Mouse (Mus musculus) C2C12 (cell line): Measurements from ENCODE around the gene Prickle2.

Experiments used
- CEBPB ChIP-seq: IDR thresholded peaks from one replicate; pipeline ENCODE4 v1.6.1; 2011; ENCODE audit warnings: low read depth, mild to moderate bottlenecking, control low read depth, moderate library complexity
- CTCF ChIP-seq: IDR thresholded peaks from one replicate; pipeline ENCODE4 v1.5.1; 2011; ENCODE audit not compliant: control insufficient read depth, insufficient read depth, insufficient read length
- FOSL1 ChIP-seq: IDR thresholded peaks from one replicate; pipeline ENCODE4 v1.8.0; 2011; ENCODE audit warnings: mild to moderate bottlenecking, low read length; ENCODE audit not compliant: poor library complexity, insufficient read depth, severe bottlenecking
- MAX ChIP-seq: IDR thresholded peaks from one replicate; pipeline ENCODE4 v1.6.1; 2011; ENCODE audit warnings: mild to moderate bottlenecking, control low read depth
- USF1 ChIP-seq: IDR thresholded peaks from one replicate; pipeline ENCODE4 v1.6.1; 2011; ENCODE audit warnings: low read depth, mild to moderate bottlenecking, control low read depth, moderate library complexity

GRCm38 (mm10) chr6:92708137-92708536, 2.2 kb upstream of the Prickle2 start:
- TF ChIP-seq USF1 (no peak), CTCF (no peak), FOSL1 (no peak), MAX (no peak), CEBPB (no peak)
